ENCODE assay signal across 21 mouse cellular contexts in genomic region chr13:81208106-81208613, GRCm38 (mm10).
A peak's percentile ranks its signal among the peaks of the same experiment; 100 is the strongest.
DNase-seq lines count a peak whose midpoint lies in the region; ATAC-seq and TF ChIP-seq lines count a peak whose summit lies in the region.
"Had no signal": no experiment of that assay in that cellular context is flagged by ENCODE, and none has a peak within 500 bp of the region (broad histone marks: within the 10 kb centered on the region; RNA-seq: fewer than 3 reads in every experiment).

No protein-coding gene starts in this region.

- no peak overlapping the region for H3K4me3 ChIP-seq in kidney, adult 2 months (ENCODE audit: insufficient read depth, low read depth, low read length)
- no peak overlapping the region for H3K4me3 ChIP-seq in kidney, embryonic 14.5 days (ENCODE audit: low read length)
- H3K4me3 ChIP-seq in kidney, embryonic 16.5 days (ENCODE audit: low read length) = no peak overlapping the region
- H3K4me3 ChIP-seq in liver, adult 2 months (ENCODE audit: insufficient read depth, low read depth, low read length) = no peak overlapping the region
- H3K4me3 ChIP-seq in liver, embryonic 11.5 days (ENCODE audit: low read depth, low read length) = no peak overlapping the region
- H3K4me3 ChIP-seq: forebrain, embryonic 10.5 days; forebrain, embryonic 13.5 days; hindbrain, embryonic 12.5 days; hindbrain, embryonic 15.5 days had no signal

- DNase-seq in kidney, adult 2 months = peak; percentile 53
- no peak for DNase-seq in kidney, postnatal 10 days
- peak; percentile 41 for DNase-seq in liver, adult 2 months (ENCODE audit: extremely low read depth, low read depth, low spot score)
- no peak for DNase-seq in liver, embryonic 11.5 days (ENCODE audit: low spot score)
- DNase-seq: adrenal gland, adult 8-10 months; adrenal gland, postnatal 25 days; cerebellum, adult 18-20 months; cerebellum, adult 9-10 months; cerebellum, postnatal 14 days; gastrocnemius, postnatal 10 days; gastrocnemius, postnatal 36 days; heart, adult 11 months had no signal

- no peak for TF ChIP-seq POLR2A in kidney, adult 2 months (IDR thresholded peaks at IDR 0.05; ENCODE audit: low read depth, low read length)
- no peak for TF ChIP-seq POLR2A in liver, adult 2 months (IDR thresholded peaks at IDR 0.05; ENCODE audit: extremely low read depth, insufficient read depth, low read length)

- H3K9me3 ChIP-seq in kidney, embryonic 14.5 days (ENCODE audit: control insufficient read depth, low read length) = 0 out of 2 replicates have a peak, but pooled peaks cover 2% of the 10 kb centered on the region
- H3K9me3 ChIP-seq in kidney, embryonic 16.5 days (ENCODE audit: low read length) = no peaks in the 10 kb centered on the region
- no peaks in the 10 kb centered on the region for H3K9me3 ChIP-seq in liver, embryonic 11.5 days (ENCODE audit: control insufficient read depth, low read length)
- H3K9me3 ChIP-seq: forebrain, embryonic 13.5 days; hindbrain, embryonic 12.5 days had no signal

- H3K4me1 ChIP-seq in kidney, adult 2 months (ENCODE audit: control insufficient read depth, insufficient read depth, low read length) = no peaks in the 10 kb centered on the region
- no peaks in the 10 kb centered on the region for H3K4me1 ChIP-seq in kidney, embryonic 14.5 days (ENCODE audit: control insufficient read depth, insufficient read depth, low read length)
- peaks cover 7% of the 10 kb centered on the region; the same call in 1 of the 2 replicates for H3K4me1 ChIP-seq in kidney, embryonic 16.5 days (ENCODE audit: insufficient read depth, low read length)
- peaks cover 6% of the 10 kb centered on the region; the same call in 1 of the 2 replicates for H3K4me1 ChIP-seq in liver, adult 2 months (ENCODE audit: control insufficient read depth, insufficient read depth, low read length)
- no peaks in the 10 kb centered on the region for H3K4me1 ChIP-seq in liver, embryonic 11.5 days (replicated peaks; ENCODE audit: control insufficient read depth, insufficient read depth, low read length)
- H3K4me1 ChIP-seq: forebrain, embryonic 10.5 days; forebrain, embryonic 13.5 days; hindbrain, embryonic 12.5 days; hindbrain, embryonic 15.5 days had no signal

- H3K27me3 ChIP-seq in kidney, adult 2 months (replicated peaks; ENCODE audit: control insufficient read depth, insufficient read depth, low read length) = no peaks in the 10 kb centered on the region
- H3K27me3 ChIP-seq in kidney, embryonic 14.5 days (ENCODE audit: control insufficient read depth, insufficient read depth, low read length) = no peaks in the 10 kb centered on the region
- H3K27me3 ChIP-seq in kidney, embryonic 16.5 days (ENCODE audit: insufficient read depth, low read length) = no peaks in the 10 kb centered on the region
- H3K27me3 ChIP-seq in liver, adult 2 months (ENCODE audit: control insufficient read depth, insufficient read depth, low read length) = no peaks in the 10 kb centered on the region
- H3K27me3 ChIP-seq in liver, embryonic 11.5 days (replicated peaks; ENCODE audit: control insufficient read depth, insufficient read depth, low read length) = no peaks in the 10 kb centered on the region
- H3K27me3 ChIP-seq: forebrain, embryonic 13.5 days; hindbrain, embryonic 12.5 days; hindbrain, embryonic 15.5 days had no signal

- no peak for ATAC-seq in kidney, embryonic 14.5 days (ENCODE audit: low FRiP score, low TSS enrichment)
- peak; percentile 73; the same call in 1 of the 2 replicates for ATAC-seq in kidney, embryonic 16.5 days (ENCODE audit: low FRiP score, low TSS enrichment)
- ATAC-seq in liver, embryonic 11.5 days (replicated peaks; ENCODE audit: low FRiP score) = no peak
- ATAC-seq: activated CD4-positive, CD25-positive, alpha-beta regulatory T cell, adult 4 months; forebrain, embryonic 13.5 days; forebrain, embryonic 16.5 days had no signal

- H3K27ac ChIP-seq in kidney, adult 2 months (ENCODE audit: insufficient read depth, low read depth, low read length) = 0 out of 2 replicates have a peak overlapping the region, but pooled peaks have one; percentile 38
- no peak overlapping the region for H3K27ac ChIP-seq in kidney, embryonic 14.5 days (ENCODE audit: low read depth, low read length)
- no peak overlapping the region for H3K27ac ChIP-seq in kidney, embryonic 16.5 days (ENCODE audit: low read length)
- H3K27ac ChIP-seq in liver, adult 2 months (replicated peaks; ENCODE audit: insufficient read depth, low read depth, low read length) = no peak overlapping the region
- H3K27ac ChIP-seq in liver, embryonic 11.5 days (ENCODE audit: low read depth, low read length) = no peak overlapping the region
- H3K27ac ChIP-seq: forebrain, embryonic 10.5 days; forebrain, embryonic 13.5 days; hindbrain, embryonic 12.5 days; hindbrain, embryonic 15.5 days had no signal

- H3K36me3 ChIP-seq in kidney, adult 2 months (ENCODE audit: control insufficient read depth, insufficient read depth, low read length) = no peaks in the 10 kb centered on the region
- no peaks in the 10 kb centered on the region for H3K36me3 ChIP-seq in kidney, embryonic 14.5 days (ENCODE audit: control insufficient read depth, insufficient read depth, low read length)
- H3K36me3 ChIP-seq in kidney, embryonic 16.5 days (ENCODE audit: insufficient read depth, low read length) = no peaks in the 10 kb centered on the region
- no peaks in the 10 kb centered on the region for H3K36me3 ChIP-seq in liver, adult 2 months (ENCODE audit: control insufficient read depth, insufficient read depth, low read length)
- no peaks in the 10 kb centered on the region for H3K36me3 ChIP-seq in liver, embryonic 11.5 days (ENCODE audit: control insufficient read depth, insufficient read depth, low read length)
- H3K36me3 ChIP-seq: forebrain, embryonic 10.5 days; hindbrain, embryonic 12.5 days; hindbrain, embryonic 15.5 days had no signal

- no peak for TF ChIP-seq CTCF in kidney, adult 2 months (conservative IDR thresholded peaks at IDR 0.05; ENCODE audit: insufficient read depth, insufficient read length, low read depth, low read length)
- TF ChIP-seq CTCF in liver, adult 2 months (IDR thresholded peaks at IDR 0.05; ENCODE audit: low read depth, low read length) = no peak

- no peaks in the 10 kb centered on the region for H3K79me2 ChIP-seq in liver, adult 2 months (ENCODE audit: control insufficient read depth, insufficient read depth, low read length)

- H3K9ac ChIP-seq in kidney, embryonic 14.5 days (ENCODE audit: low read depth, low read length) = no peak overlapping the region
- no peak overlapping the region for H3K9ac ChIP-seq in kidney, embryonic 16.5 days (replicated peaks; ENCODE audit: low read length)
- no peak overlapping the region for H3K9ac ChIP-seq in liver, adult 2 months (ENCODE audit: low read depth, low read length)
- H3K9ac ChIP-seq in liver, embryonic 11.5 days (ENCODE audit: low read depth, low read length) = no peak overlapping the region
- H3K9ac ChIP-seq: forebrain, embryonic 13.5 days; hindbrain, embryonic 12.5 days; hindbrain, embryonic 15.5 days had no signal

- H3K4me2 ChIP-seq in kidney, embryonic 14.5 days (replicated peaks; ENCODE audit: low read depth, low read length) = no peak overlapping the region
- H3K4me2 ChIP-seq in kidney, embryonic 16.5 days (replicated peaks; ENCODE audit: low read depth, low read length) = no peak overlapping the region
- no peak overlapping the region for H3K4me2 ChIP-seq in liver, embryonic 11.5 days
- H3K4me2 ChIP-seq: forebrain, embryonic 13.5 days; heart, embryonic 11.5 days; hindbrain, embryonic 12.5 days; hindbrain, embryonic 15.5 days had no signal

- 43% methylated on average over 1 of the region's 1 CpGs for WGBS in kidney, adult 2 months
- 28% methylated on average over 1 of the region's 1 CpGs for WGBS in kidney, embryonic 14.5 days
- 37% methylated on average over 1 of the region's 1 CpGs for WGBS in kidney, embryonic 16.5 days
- 58% methylated on average over 1 of the region's 1 CpGs for WGBS in liver, adult 2 months
- 49% methylated on average over 1 of the region's 1 CpGs for WGBS in liver, embryonic 11.5 days

Comparison
In these comparisons a context has a peak if more than half of its experiments do, and no peak if none do; other contexts are left out.
1. DNase-seq: peak in kidney, adult 2 months (single experiment) and liver, adult 2 months (single experiment); none in kidney, postnatal 10 days (single experiment) and liver, embryonic 11.5 days (single experiment).